Mouse (Mus musculus) MEL (cell line): Measurements from ENCODE around the gene Tbxas1.

Experiments
- BHLHE40 ChIP-seq: IDR thresholded peaks from 2 replicates; pipeline ENCODE4 v1.6.1; 2012; ENCODE audit warnings: low read depth, mild to moderate bottlenecking, inconsistent platforms, low read length, improper control_type of control experiment, borderline replicate concordance
- CTCF ChIP-seq, 3 experiments: IDR thresholded peaks in 2 of 3; conservative IDR thresholded peaks in 1 of 3; 2 replicates each; pipeline ENCODE4 v1.5.1; 2011 to 2012; ENCODE audit warnings: low read length in 3 of 3, low read depth in 2 of 3, mild to moderate bottlenecking in 2 of 3, improper control_type of control experiment in 1 of 3, inconsistent platforms in 1 of 3, mixed read lengths in 1 of 3, moderate library complexity in 1 of 3; ENCODE audit not compliant: control insufficient read depth in 1 of 3, insufficient read depth in 1 of 3, poor library complexity in 1 of 3, severe bottlenecking in 1 of 3
- GABPA ChIP-seq: IDR thresholded peaks from 2 replicates; pipeline ENCODE4 v1.6.1; 2012; ENCODE audit warnings: low read depth, mild to moderate bottlenecking, inconsistent platforms, low read length, improper control_type of control experiment, moderate library complexity
- GATA1 ChIP-seq: IDR thresholded peaks from 2 replicates; pipeline ENCODE4 v1.6.1; 2011; ENCODE audit warnings: low read depth, low read length, improper control_type of control experiment
- MAFK ChIP-seq: IDR thresholded peaks from 2 replicates; pipeline ENCODE4 v1.6.1; 2011; ENCODE audit warnings: low read depth, mild to moderate bottlenecking, low read length, improper control_type of control experiment, borderline replicate concordance
- POLR2A ChIP-seq, 2 experiments: IDR thresholded peaks; 2 replicates each; pipeline ENCODE4 v1.6.1; 2011 to 2012; ENCODE audit warnings: low read length in 2 of 2, mild to moderate bottlenecking in 2 of 2, control low read depth in 1 of 2, improper control_type of control experiment in 1 of 2, low read depth in 1 of 2, moderate library complexity in 1 of 2; ENCODE audit not compliant: control insufficient read depth in 1 of 2, insufficient read depth in 1 of 2, poor library complexity in 1 of 2
- POLR2AphosphoS2 ChIP-seq: IDR thresholded peaks from 2 replicates; pipeline ENCODE4 v1.6.1; 2011; ENCODE audit warnings: low read length, improper control_type of control experiment
- SMC3 ChIP-seq: IDR thresholded peaks from 2 replicates; pipeline ENCODE4 v1.6.1; 2011; ENCODE audit warnings: low read depth, low read length, improper control_type of control experiment
- USF1 ChIP-seq: IDR thresholded peaks from 2 replicates; pipeline ENCODE4 v1.6.1; 2014; ENCODE audit warnings: low read depth, mild to moderate bottlenecking, inconsistent platforms, low read length, improper control_type of control experiment, moderate library complexity

DNA sequence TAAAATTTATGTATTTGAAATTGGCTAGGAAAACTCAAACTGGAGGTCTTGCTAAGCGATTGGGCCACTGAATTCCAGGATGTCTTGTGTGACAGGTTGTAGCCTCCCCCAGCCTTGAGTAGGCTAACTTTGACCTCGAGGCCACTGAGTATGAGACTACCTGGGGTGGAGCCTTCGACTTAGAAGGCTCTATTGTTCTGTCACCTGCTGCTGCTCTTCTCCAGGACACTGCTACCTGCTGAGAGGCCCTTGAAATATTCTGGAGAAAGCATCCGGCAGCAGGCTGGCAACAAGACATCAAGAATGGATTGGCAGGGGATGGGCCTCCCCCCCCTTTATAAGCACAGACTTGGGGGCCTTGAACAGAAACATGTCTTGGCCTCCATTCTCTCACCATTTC, 256.3 kb downstream of the Tbxas1 start:
- no peak for TF ChIP-seq BHLHE40
- no peak for TF ChIP-seq USF1
- no peak for TF ChIP-seq GABPA
- no peak for TF ChIP-seq POLR2A (IDR thresholded peaks at IDR 0.05; ENCODE audit: control insufficient read depth in 1 of 2, insufficient read depth in 1 of 2, low read depth in 1 of 2, low read length in 2 of 2, poor library complexity in 1 of 2)
- no peak for TF ChIP-seq POLR2AphosphoS2
- TF ChIP-seq CTCF (IDR thresholded peaks at IDR 0.05 in 2 of 3, conservative IDR thresholded peaks at IDR 0.05 in 1 of 3; ENCODE audit: control insufficient read depth in 1 of 3, insufficient read depth in 1 of 3, low read depth in 2 of 3, low read length in 3 of 3, poor library complexity in 1 of 3, severe bottlenecking in 1 of 3), result no peak
- no peak for TF ChIP-seq MAFK
- no peak for TF ChIP-seq GATA1
- TF ChIP-seq SMC3, result no peak
